Mouse (Mus musculus) ovary, adult 18-20 months (tissue): ENCODE results near the gene Celsr3.

Experiments used
- DNase-seq: peaks from one replicate; pipeline ENCODE4 v3.0.0; 2022; ENCODE audit warnings: low spot score, mixed read lengths

Celsr3 gene

DNA sequence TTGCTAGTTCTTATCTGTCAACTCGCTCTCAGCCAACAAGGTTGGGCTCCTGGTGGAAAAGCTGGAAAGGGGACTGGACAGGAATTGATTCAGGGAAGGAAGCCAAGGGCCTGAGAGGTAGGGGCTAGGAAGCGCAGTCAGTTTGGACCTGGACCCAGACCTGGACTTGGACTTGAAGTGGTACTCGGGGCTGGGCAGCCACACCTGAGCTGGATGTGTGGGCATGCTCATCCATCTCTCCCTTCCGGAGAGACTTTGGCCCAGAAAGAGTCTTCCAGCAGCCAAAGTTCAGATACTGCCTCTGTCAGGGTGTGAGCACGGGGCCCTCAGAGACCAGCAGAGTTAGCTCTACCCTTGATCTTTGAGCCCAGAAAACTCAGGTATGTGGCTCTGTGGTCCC is 29.2 kb downstream of the Celsr3 start:
- DNase-seq, result no peak

DNA sequence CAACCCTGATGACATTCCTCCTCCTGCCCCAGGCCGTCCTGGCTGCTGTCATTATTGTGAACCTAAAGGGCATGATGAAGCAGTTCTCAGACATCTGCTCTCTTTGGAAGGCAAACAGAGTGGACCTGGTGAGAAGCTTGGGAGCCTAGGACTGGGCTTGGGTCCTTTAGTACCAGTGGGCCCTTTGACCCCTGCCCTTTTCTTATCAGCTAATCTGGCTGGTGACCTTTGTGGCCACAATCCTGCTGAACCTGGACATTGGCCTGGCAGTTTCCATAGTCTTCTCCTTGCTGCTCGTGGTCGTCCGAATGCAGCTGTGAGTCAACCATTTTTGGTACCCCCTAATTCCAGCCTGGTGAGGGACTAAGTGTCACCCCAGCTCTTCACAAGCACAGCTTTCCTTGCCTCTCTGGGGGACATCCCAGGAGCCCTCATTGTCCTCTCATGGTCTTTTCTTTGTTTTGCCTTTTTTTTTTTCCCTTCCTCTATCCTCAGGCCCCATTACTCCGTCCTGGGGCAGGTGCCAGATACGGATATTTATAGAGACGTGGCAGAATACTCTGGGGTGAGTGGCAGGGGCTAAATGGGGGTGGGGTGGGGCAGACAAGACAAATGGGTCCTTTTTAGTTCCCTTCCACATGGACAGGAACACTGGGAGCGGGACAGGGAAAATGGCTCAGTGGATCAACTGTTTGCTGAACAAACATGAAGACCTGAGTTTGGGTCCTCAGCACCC is 32.8 kb downstream of the Celsr3 start:
- DNase-seq, result no peak
